Mouse (Mus musculus) spleen, adult 2 months (tissue): ENCODE measurements around the gene 1520401A03Rik.

Experiments used
- CTCF ChIP-seq: fragments of 200-500 bp; IDR thresholded peaks from 2 replicates; pipeline ENCODE4 v1.5.1; 2011; ENCODE audit warnings: mild to moderate bottlenecking, inconsistent platforms; ENCODE audit not compliant: insufficient read depth, insufficient read length, insufficient replicate concordance; ENCODE audit errors: extremely low read depth
- POLR2A ChIP-seq: fragments of 200-500 bp; IDR thresholded peaks from 2 replicates; pipeline ENCODE4 v1.6.1; 2011; ENCODE audit warnings: low read depth, low read length, inconsistent platforms

DNA sequence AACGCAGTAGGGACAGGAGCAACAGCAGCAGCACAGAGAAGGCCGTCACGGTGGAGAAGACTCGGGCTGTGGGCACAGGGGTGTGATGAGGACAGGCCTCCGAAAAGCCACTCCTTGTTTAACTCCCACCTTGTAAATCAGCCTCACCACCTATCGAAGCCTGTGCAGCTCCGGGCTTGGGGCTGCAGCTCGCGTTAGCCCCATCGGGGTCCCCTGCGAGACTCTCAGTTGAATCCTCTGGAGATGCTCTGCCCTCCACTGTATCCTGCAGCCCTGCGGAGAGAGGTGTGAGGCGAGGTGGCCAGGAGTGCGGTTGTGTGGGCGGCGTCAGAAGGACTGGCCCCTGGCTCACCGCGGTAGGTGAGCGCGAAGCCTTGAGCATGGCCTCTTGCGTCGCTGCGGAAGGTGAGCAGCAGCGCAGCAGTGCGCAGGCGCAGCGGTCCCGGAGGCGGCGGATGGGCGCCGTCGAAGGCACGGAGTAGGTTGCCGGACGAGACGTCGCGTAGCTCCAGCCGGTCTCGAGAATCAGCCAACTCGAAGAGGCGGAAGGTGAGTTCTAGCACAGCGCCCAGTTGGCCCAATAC, 19.7 kb upstream of the 1520401A03Rik start:
- no peak for TF ChIP-seq CTCF
- no peak for TF ChIP-seq POLR2A
